Mouse (Mus musculus) liver, postnatal 0 days (tissue): ENCODE data around the gene Tmem178.

Source experiments
- CTCF ChIP-seq: sonication (generic); IDR thresholded peaks from 2 replicates; pipeline ENCODE4 v1.5.1; 2016; ENCODE audit warnings: antibody characterized with exemption, low read depth
- EP300 ChIP-seq: IDR thresholded peaks from 2 replicates; pipeline ENCODE4 v1.6.1; 2016; ENCODE audit warnings: antibody characterized with exemption, low read depth, mild to moderate bottlenecking

GRCm38 (mm10) chr17:81047930-81048564 is 103.6 kb downstream of the Tmem178 start:
- TF ChIP-seq CTCF (no peak), EP300 (no peak)
